ENCODE assay signal across 20 mouse cellular contexts in the genomic region with DNA sequence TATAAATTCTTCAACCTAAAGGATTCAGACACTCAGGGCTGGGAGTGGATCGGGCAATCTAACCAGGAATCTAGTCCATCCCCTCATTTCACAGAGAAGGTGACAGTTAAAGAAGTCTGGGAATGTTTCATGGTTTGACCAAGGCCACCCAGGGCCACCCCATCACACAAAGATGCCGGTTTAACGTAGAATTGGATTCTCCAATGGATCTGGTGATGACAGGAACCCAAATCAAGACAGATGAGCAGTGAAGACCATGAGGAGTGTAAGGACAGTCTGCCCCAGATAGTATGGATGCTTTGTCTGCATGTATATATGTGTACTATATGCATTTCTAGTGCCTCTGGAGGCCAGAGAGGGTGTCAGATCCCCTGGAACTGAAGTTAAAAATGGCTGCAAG. TPM values are rescaled to one million over a fixed set of nuclear protein-coding genes. Genes with fewer than 3 reads are reported as not detected.
DNase-seq lines count a peak whose midpoint lies in the region; ATAC-seq and TF ChIP-seq lines count a peak whose summit lies in the region.
"Had no signal": no experiment of that assay in that cellular context is flagged by ENCODE, and none has a peak within 500 bp of the region (broad histone marks: within the 10 kb centered on the region; RNA-seq: fewer than 3 reads in every experiment).

No protein-coding gene starts in this region.

- H3K27ac ChIP-seq in forebrain, embryonic 14.5 days (ENCODE audit: low read depth, low read length) = no peak overlapping the region
- no peak overlapping the region for H3K27ac ChIP-seq in forebrain, embryonic 16.5 days (ENCODE audit: low read length)
- peak overlapping the region; percentile 31; the same call in 1 of the 2 replicates for H3K27ac ChIP-seq in heart, embryonic 15.5 days
- peak overlapping the region; percentile 32; the same call in 1 of the 2 replicates for H3K27ac ChIP-seq in lung, postnatal 0 days (ENCODE audit: low read length)
- peak overlapping the region; percentile 41 for H3K27ac ChIP-seq in CH12.LX (ENCODE audit: insufficient read depth, low read depth)
- H3K27ac ChIP-seq: embryonic facial prominence, embryonic 12.5 days; forebrain, embryonic 13.5 days; hindbrain, embryonic 13.5 days; kidney, postnatal 0 days; limb, embryonic 15.5 days; liver, embryonic 15.5 days; midbrain, embryonic 12.5 days had no signal

- H3K4me1 ChIP-seq in forebrain, embryonic 14.5 days (ENCODE audit: control insufficient read depth, insufficient read depth, low read length) = peaks cover 23% of the 10 kb centered on the region
- peaks cover 21% of the 10 kb centered on the region for H3K4me1 ChIP-seq in forebrain, embryonic 16.5 days (replicated peaks; ENCODE audit: control insufficient read depth, insufficient read depth, low read length)
- peaks cover 58% of the 10 kb centered on the region for H3K4me1 ChIP-seq in heart, embryonic 15.5 days (replicated peaks)
- H3K4me1 ChIP-seq in lung, postnatal 0 days (ENCODE audit: insufficient read depth, low read depth, low read length) = peaks cover 24% of the 10 kb centered on the region; the same call in 1 of the 2 replicates
- H3K4me1 ChIP-seq in CH12.LX (ENCODE audit: control insufficient read depth in 1 of 2, insufficient read depth in 2 of 2) = peaks cover 72 to 97% of the 10 kb centered on the region in 2 experiments

- TF ChIP-seq EP300 in lung, postnatal 0 days (IDR thresholded peaks at IDR 0.05) = no peak
- no peak for TF ChIP-seq EP300 in CH12.LX (IDR thresholded peaks at IDR 0.05; ENCODE audit: low read length)

- dilution Hi-C loops in CH12.LX (cut with MboI; ENCODE audit: extremely low pct_ligation_motif_present, extremely low pct_unique_long_range_greater_than_20kb, low sequenced_read_pairs) = no loop called here

- no peak for TF ChIP-seq POLR2A in CH12.LX (IDR thresholded peaks at IDR 0.05; ENCODE audit: low read depth, low read length)

- H3K27me3 ChIP-seq in forebrain, embryonic 14.5 days (replicated peaks; ENCODE audit: control insufficient read depth, insufficient read depth, low read length) = no peaks in the 10 kb centered on the region
- no peaks in the 10 kb centered on the region for H3K27me3 ChIP-seq in forebrain, embryonic 16.5 days (replicated peaks; ENCODE audit: control insufficient read depth, insufficient read depth, low read length)
- no peaks in the 10 kb centered on the region for H3K27me3 ChIP-seq in heart, embryonic 15.5 days
- no peaks in the 10 kb centered on the region for H3K27me3 ChIP-seq in lung, postnatal 0 days (replicated peaks; ENCODE audit: insufficient read depth, low read length)
- H3K27me3 ChIP-seq in CH12.LX (replicated peaks) = no peaks in the 10 kb centered on the region
- H3K27me3 ChIP-seq: embryonic facial prominence, embryonic 12.5 days; forebrain, embryonic 13.5 days; hindbrain, embryonic 13.5 days; limb, embryonic 15.5 days; liver, embryonic 15.5 days; midbrain, embryonic 12.5 days had no signal

- 0 out of 2 replicates have a peak overlapping the region, but pooled peaks have one; percentile 2 for H3K9ac ChIP-seq in forebrain, embryonic 14.5 days (ENCODE audit: low read length)
- H3K9ac ChIP-seq in forebrain, embryonic 16.5 days (replicated peaks; ENCODE audit: low read depth, low read length) = no peak overlapping the region
- H3K9ac ChIP-seq in heart, embryonic 15.5 days = no peak overlapping the region
- H3K9ac ChIP-seq in lung, postnatal 0 days (replicated peaks; ENCODE audit: low read depth) = no peak overlapping the region
- H3K9ac ChIP-seq in CH12.LX (ENCODE audit: insufficient read depth, low read depth) = peak overlapping the region; percentile 7; the same call in 1 of the 2 replicates
- H3K9ac ChIP-seq: embryonic facial prominence, embryonic 12.5 days; forebrain, embryonic 13.5 days; hindbrain, embryonic 13.5 days; limb, embryonic 15.5 days; liver, embryonic 15.5 days had no signal

- no peak for ATAC-seq in forebrain, embryonic 14.5 days
- no peak for ATAC-seq in forebrain, embryonic 16.5 days
- no peak for ATAC-seq in heart, embryonic 15.5 days (replicated peaks; ENCODE audit: insufficient number of reproducible peaks, insufficient read depth, low FRiP score, low read depth)
- ATAC-seq in lung, postnatal 0 days = no peak
- no peak for ATAC-seq in granulocyte monocyte progenitor cell, adult 5-6 weeks (replicated peaks; ENCODE audit: poor library complexity, severe bottlenecking)
- ATAC-seq: forebrain, embryonic 13.5 days had no signal

- no peaks in the 10 kb centered on the region for H3K9me3 ChIP-seq in forebrain, embryonic 14.5 days (replicated peaks; ENCODE audit: control insufficient read depth, low read length)
- H3K9me3 ChIP-seq in forebrain, embryonic 16.5 days (ENCODE audit: control insufficient read depth, low read length) = no peaks in the 10 kb centered on the region
- H3K9me3 ChIP-seq in heart, embryonic 15.5 days (replicated peaks) = no peaks in the 10 kb centered on the region
- no peaks in the 10 kb centered on the region for H3K9me3 ChIP-seq in lung, postnatal 0 days (ENCODE audit: low read length)
- no peaks in the 10 kb centered on the region for H3K9me3 ChIP-seq in CH12.LX (replicated peaks; ENCODE audit: low read length)
- H3K9me3 ChIP-seq: embryonic facial prominence, embryonic 12.5 days; forebrain, embryonic 13.5 days; hindbrain, embryonic 13.5 days; limb, embryonic 15.5 days; liver, embryonic 15.5 days; midbrain, embryonic 12.5 days had no signal

- no peak for DNase-seq in forebrain, embryonic 14.5 days (ENCODE audit: low spot score)
- DNase-seq in heart, postnatal 25 days (ENCODE audit: low spot score) = no peak
- no peak for DNase-seq in lung, postnatal 0 days (ENCODE audit: low spot score)
- no peak for DNase-seq in lung, adult 18-20 months
- no peak for DNase-seq in CH12.LX (ENCODE audit: extremely low read depth)
- DNase-seq: cerebellum, adult 18-20 months; cerebellum, postnatal 14 days; gastrocnemius, postnatal 10 days; layer of hippocampus, adult 9-11 months had no signal

- TF ChIP-seq RAD21 in CH12.LX (IDR thresholded peaks at IDR 0.05; ENCODE audit: low read depth, low read length) = no peak

- H3K36me3 ChIP-seq in forebrain, embryonic 14.5 days (ENCODE audit: control insufficient read depth, insufficient read depth, low read length) = no peaks in the 10 kb centered on the region
- H3K36me3 ChIP-seq in forebrain, embryonic 16.5 days (ENCODE audit: control insufficient read depth, insufficient read depth) = no peaks in the 10 kb centered on the region
- H3K36me3 ChIP-seq in heart, embryonic 15.5 days = no peaks in the 10 kb centered on the region
- H3K36me3 ChIP-seq in lung, postnatal 0 days (ENCODE audit: insufficient read depth, low read length) = no peaks in the 10 kb centered on the region
- H3K36me3 ChIP-seq in CH12.LX (replicated peaks in 1 of 2; ENCODE audit: control insufficient read depth in 1 of 2, insufficient read depth in 1 of 2, low read length in 1 of 2) = peaks cover 0 to 10% of the 10 kb centered on the region in 2 experiments
- H3K36me3 ChIP-seq: embryonic facial prominence, embryonic 12.5 days; hindbrain, embryonic 13.5 days; limb, embryonic 15.5 days; liver, embryonic 15.5 days; midbrain, embryonic 12.5 days had no signal

- intact Hi-C loops in heart, postnatal 25 days (cut with DNase I) = no loop called here

- in situ Hi-C loops in CH12.LX (cut with MboI; ENCODE audit: low pct_ligation_motif_present, low pct_unique_long_range_greater_than_20kb, low sequenced_read_pairs) = loop anchor here (5.0 kb wide), 1 partner anchor 82 kb away; a partner anchor contains a TSS

- no peaks in the 10 kb centered on the region for H3K79me2 ChIP-seq in CH12.LX (replicated peaks; ENCODE audit: control insufficient read depth, extremely low read depth, insufficient read depth, poor library complexity, severe bottlenecking)

- WGBS in forebrain, embryonic 14.5 days = 67% methylated on average over 3 of the region's 3 CpGs
- WGBS in forebrain, embryonic 16.5 days = 86% methylated on average over 3 of the region's 3 CpGs
- WGBS in heart, embryonic 15.5 days = 76% methylated on average over 3 of the region's 3 CpGs
- 55% methylated on average over 3 of the region's 3 CpGs for WGBS in lung, postnatal 0 days

- no peak for TF ChIP-seq CTCF in lung, postnatal 0 days (IDR thresholded peaks at IDR 0.05)
- TF ChIP-seq CTCF in CH12.LX (conservative IDR thresholded peaks at IDR 0.05 in 1 of 2, IDR thresholded peaks at IDR 0.05 in 1 of 2; ENCODE audit: low read depth in 2 of 2, low read length in 2 of 2) = no peak

- H3K4me3 ChIP-seq in forebrain, embryonic 14.5 days (ENCODE audit: low read depth, low read length) = no peak overlapping the region
- no peak overlapping the region for H3K4me3 ChIP-seq in forebrain, embryonic 16.5 days (replicated peaks; ENCODE audit: low read length)
- H3K4me3 ChIP-seq in heart, embryonic 15.5 days = no peak overlapping the region
- no peak overlapping the region for H3K4me3 ChIP-seq in lung, postnatal 0 days (ENCODE audit: low read depth, low read length)
- no peak overlapping the region for H3K4me3 ChIP-seq in CH12.LX (replicated peaks in 1 of 3; ENCODE audit: low read depth in 2 of 3, low read length in 2 of 3, poor library complexity in 1 of 3)
- H3K4me3 ChIP-seq: embryonic facial prominence, embryonic 12.5 days; forebrain, embryonic 13.5 days; hindbrain, embryonic 13.5 days; limb, embryonic 15.5 days; liver, embryonic 15.5 days; midbrain, embryonic 12.5 days had no signal

- H3K4me2 ChIP-seq in forebrain, embryonic 14.5 days (ENCODE audit: low read length) = no peak overlapping the region
- no peak overlapping the region for H3K4me2 ChIP-seq in forebrain, embryonic 16.5 days (ENCODE audit: low read length)
- H3K4me2 ChIP-seq in heart, embryonic 15.5 days = no peak overlapping the region
- no peak overlapping the region for H3K4me2 ChIP-seq in lung, postnatal 0 days (replicated peaks; ENCODE audit: low read depth, low read length)
- H3K4me2 ChIP-seq in CH12.LX (ENCODE audit: insufficient read depth, low read depth, poor library complexity, severe bottlenecking) = peak overlapping the region; percentile 76
- H3K4me2 ChIP-seq: embryonic facial prominence, embryonic 12.5 days; forebrain, embryonic 13.5 days; heart, embryonic 11.5 days; hindbrain, embryonic 13.5 days; limb, embryonic 15.5 days; liver, embryonic 15.5 days; midbrain, embryonic 12.5 days had no signal

TF ChIP-seq in CH12.LX, 34 proteins besides CTCF, POLR2A, EP300 and RAD21 (continues in another document):
- no peak for TF ChIP-seq POLR2AphosphoS2 (IDR thresholded peaks at IDR 0.05; ENCODE audit: low read depth, low read length)

RNA-seq across cellular contexts. Expression of a gene that starts 57.0 kb away (rescaled TPM):
- 11.9 and 17.6 TPM in 2 replicates for polyA plus RNA-seq in forebrain, embryonic 14.5 days (2014; fragmentation: Nextera tagmentation; extraction: Ambion mirVana)
- polyA plus RNA-seq in forebrain, embryonic 16.5 days (2015; fragmentation: Nextera tagmentation; extraction: Ambion mirVana) = 16.3 and 20.3 TPM in 2 replicates
- 12.0 and 12.7 TPM in 2 replicates for polyA plus RNA-seq in heart, embryonic 15.5 days (2015; fragmentation: Nextera tagmentation; extraction: Ambion mirVana)
- 10 to 100 TPM; 45.5 to 46.7 TPM for total RNA-seq in heart, postnatal 25 days (2021)
- 8.9 and 9.6 TPM in 2 replicates for polyA plus RNA-seq in lung, postnatal 0 days (2015; fragmentation: Nextera tagmentation; extraction: Ambion mirVana)
- total RNA-seq in CH12.LX (2012; rRNA removed) = 5.0 and 6.2 TPM in 2 replicates
- 3.9 and 4.5 TPM in 2 replicates for total RNA-seq in CH12.LX (2014; rRNA removed)
- polyA plus RNA-seq in CH12.LX (2012; ENCODE audit: insufficient read length, low read depth) = 3.9 and 4.0 TPM in 2 replicates
- 73.6 and 80.2 TPM in 2 replicates for total RNA-seq in granulocyte monocyte progenitor cell, adult 5-6 weeks (2014; fragmentation: Nextera tagmentation)
- 77.5 and 84.3 TPM in 2 replicates for total RNA-seq in granulocyte monocyte progenitor cell, adult 5-6 weeks (2017)

Comparison
In these comparisons a context has a peak if more than half of its experiments do, and no peak if none do; other contexts are left out.
1. H3K9ac ChIP-seq: peak in forebrain, embryonic 14.5 days (single experiment) and CH12.LX (single experiment); none in forebrain, embryonic 16.5 days (single experiment), heart, embryonic 15.5 days (single experiment) and lung, postnatal 0 days (single experiment).
2. H3K27ac ChIP-seq: peak in heart, embryonic 15.5 days (single experiment), lung, postnatal 0 days (single experiment) and CH12.LX (single experiment); none in forebrain, embryonic 14.5 days (single experiment) and forebrain, embryonic 16.5 days (single experiment).